Mouse (Mus musculus) stomach, embryonic 14.5 days (tissue): Measurements from ENCODE around the gene Kif20b. TPM values are rescaled to one million over a fixed set of nuclear protein-coding genes. Genes with fewer than 3 reads are reported as not detected.

ENCODE experiments used
- ATAC-seq: fragments of 200-750 bp; cut with Nextera tagmentation; 2 replicates; pipeline ENCODE4 v1.8.0; 2017; ENCODE audit warnings: low read depth, moderate TSS enrichment; ENCODE audit not compliant: insufficient number of reproducible peaks, insufficient read depth, low FRiP score
- H3K27ac ChIP-seq: fragments of 300-500 bp; sonication (generic); 2 replicates; pipeline ENCODE4 v1.5.1; 2014; ENCODE audit warnings: mild to moderate bottlenecking, low read length, moderate library complexity, mixed read lengths
- H3K27me3 ChIP-seq: fragments of 300-500 bp; sonication (generic); 2 replicates; pipeline ENCODE4 v1.6.1; 2014; ENCODE audit warnings: low read length, control low read depth, mixed read lengths; ENCODE audit not compliant: control insufficient read depth, insufficient read depth
- H3K36me3 ChIP-seq: fragments of 300-500 bp; sonication (generic); 2 replicates; pipeline ENCODE4 v1.6.1; 2014; ENCODE audit warnings: mild to moderate bottlenecking, control low read depth, low read length, moderate library complexity, mixed read lengths; ENCODE audit not compliant: control insufficient read depth, insufficient read depth
- H3K4me1 ChIP-seq: fragments of 300-500 bp; sonication (generic); 2 replicates; pipeline ENCODE4 v1.6.1; 2014; ENCODE audit warnings: low read length, control low read depth, mixed read lengths; ENCODE audit not compliant: control insufficient read depth, insufficient read depth
- H3K4me2 ChIP-seq: fragments of 300-500 bp; sonication (generic); replicated peaks from 2 replicates; pipeline ENCODE4 v1.6.1; 2014; ENCODE audit warnings: low read depth, low read length, control low read depth
- H3K4me3 ChIP-seq: fragments of 300-500 bp; sonication (generic); 2 replicates; pipeline ENCODE4 v1.5.1; 2014; ENCODE audit warnings: low read depth, low read length, control low read depth
- H3K9ac ChIP-seq: fragments of 300-500 bp; sonication (generic); replicated peaks from 2 replicates; pipeline ENCODE4 v1.6.1; 2014; ENCODE audit warnings: low read depth, mild to moderate bottlenecking, control low read depth, low read length, moderate library complexity, mixed read lengths
- H3K9me3 ChIP-seq: fragments of 300-500 bp; sonication (generic); 2 replicates; pipeline ENCODE4 v1.6.1; 2016; ENCODE audit warnings: low read depth, low read length, control low read depth; ENCODE audit not compliant: control insufficient read depth
- WGBS: fragments of 180-500 bp; shearing (Covaris S2); extraction: QIAGEN DNeasy Blood & Tissue Kit; methylation state at CpG from one replicate; pipeline ENCODE4 v1.1.7; 2014; 5-methylcytosine and 5-hydroxymethylcytosine counted together
- microRNA counts: library from miRNA; unstranded; fragments of <30 nt; microRNA quantifications from one replicate; lab custom pipeline; 2016
- microRNA-seq: library from miRNA; unstranded; fragments of <30 nt; microRNA quantifications from one replicate; pipeline ENCODE4, GENCODE M21; 2016
- polyA plus RNA-seq: library from polyadenylated mRNA; unstranded; fragments of >200 nt; fragmentation: Nextera tagmentation; extraction: Ambion mirVana; gene quantifications from 2 replicates; pipeline ENCODE4 v1.2.1, GENCODE M21; 2014

Kif20b gene
- polyA plus RNA-seq, 1 experiment from 2014 or later = 77.5 TPM

- no peak for ATAC-seq
- 67% methylated on average over 4 of the region's 4 CpGs for WGBS
- H3K9ac ChIP-seq = no peak overlapping the region
- H3K4me1 ChIP-seq = no peaks in the 10 kb centered on the region
- H3K27me3 ChIP-seq = no peaks in the 10 kb centered on the region
- H3K9me3 ChIP-seq = no peaks in the 10 kb centered on the region
- no peak overlapping the region for H3K4me2 ChIP-seq
- H3K27ac ChIP-seq = no peak overlapping the region
- H3K36me3 ChIP-seq = no peaks in the 10 kb centered on the region
- H3K4me3 ChIP-seq = no peak overlapping the region
Observed at GRCm38 (mm10) chr19:35018209-35018581, 96.0 kb downstream of the Kif20b start.

MicroRNAs within 50 kb of the gene (microRNA counts, 519-probe panel; counts per million panel counts)
- not detected for microRNA mmu-miR-1950 (lab: Ali Mortazavi, UCI)

Small RNA genes lying within 50 kb of the gene (microRNA-seq; reads per million reads assigned to microRNA genes)
- gene Mir1950 = not detected

Other genes with a start within 250 kb of the Kif20b start
- gene Slc16a12, start 175.1 kb upstream of the Kif20b start, polyA plus RNA-seq = 2.7 and 4.1 TPM in 2 replicates
- gene Pank1, start 42.9 kb upstream of the Kif20b start, polyA plus RNA-seq = 9.6 and 10.0 TPM in 2 replicates